Mouse (Mus musculus): ENCODE data around the gene Lrrc55. TPM values are rescaled to one million over a fixed set of nuclear protein-coding genes. Genes with fewer than 3 reads are reported as not detected.

Lrrc55 gene
- total RNA-seq, 2 experiments from 2014 or later = 0.59 to 1.8 TPM

DNA sequence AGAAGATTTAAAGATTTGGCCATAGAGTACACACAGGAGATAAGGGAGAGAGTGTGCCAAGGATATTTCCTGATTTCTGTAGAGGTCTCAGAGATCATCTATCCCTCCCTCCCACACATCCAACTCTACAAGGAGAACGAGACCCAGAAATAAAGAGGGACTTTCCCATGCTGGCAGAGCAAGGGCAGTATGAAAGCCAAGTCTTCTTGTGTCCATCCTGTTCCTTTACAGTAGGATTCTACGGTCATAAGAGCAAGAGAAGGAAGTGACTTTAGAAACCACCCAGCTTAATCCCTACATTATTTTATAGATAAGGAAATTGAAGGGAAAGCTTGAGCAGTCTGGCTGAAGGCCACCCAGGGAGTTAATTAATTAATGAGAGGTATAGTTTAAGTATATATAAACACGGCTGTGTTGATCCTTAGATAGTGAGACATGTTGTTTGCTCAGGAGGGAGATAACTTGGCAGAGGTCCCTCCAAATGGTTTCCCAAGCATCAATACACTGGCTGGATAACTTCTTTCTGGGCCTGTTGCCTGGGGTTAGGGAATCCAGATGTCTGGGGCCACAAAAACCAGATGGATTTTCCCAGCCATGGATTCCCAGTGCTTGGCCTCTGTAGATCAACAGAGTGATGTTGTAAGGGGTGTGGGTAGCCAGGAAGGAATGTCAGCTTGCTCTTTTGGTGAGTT is 24.8 kb downstream of the Lrrc55 start:
- DNase-seq = peak; percentile 78

GRCm38 (mm10) chr2:85168327-85168726 is 28.7 kb downstream of the Lrrc55 start:
- DNase-seq = no peak

DNA sequence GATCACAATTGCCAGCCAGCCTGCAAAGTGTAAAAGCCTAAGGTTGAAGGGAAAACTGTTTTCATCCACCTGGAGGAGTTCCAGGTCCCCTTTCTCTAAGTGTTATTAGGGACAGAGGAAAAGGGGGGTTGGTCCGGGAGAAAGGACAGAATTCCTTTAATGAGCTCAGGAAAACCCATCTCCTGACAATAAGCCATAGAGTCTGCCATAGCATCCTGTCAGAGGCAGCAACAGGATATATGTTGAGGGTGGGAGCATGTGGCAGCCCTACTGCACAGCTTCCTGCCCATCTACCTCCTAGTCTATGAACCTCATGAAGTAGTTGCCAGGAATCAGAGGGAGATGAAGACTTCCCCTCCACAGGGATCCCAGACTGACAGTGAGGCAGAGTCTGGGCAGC is 29.4 kb downstream of the Lrrc55 start:
- no peak for DNase-seq

DNA sequence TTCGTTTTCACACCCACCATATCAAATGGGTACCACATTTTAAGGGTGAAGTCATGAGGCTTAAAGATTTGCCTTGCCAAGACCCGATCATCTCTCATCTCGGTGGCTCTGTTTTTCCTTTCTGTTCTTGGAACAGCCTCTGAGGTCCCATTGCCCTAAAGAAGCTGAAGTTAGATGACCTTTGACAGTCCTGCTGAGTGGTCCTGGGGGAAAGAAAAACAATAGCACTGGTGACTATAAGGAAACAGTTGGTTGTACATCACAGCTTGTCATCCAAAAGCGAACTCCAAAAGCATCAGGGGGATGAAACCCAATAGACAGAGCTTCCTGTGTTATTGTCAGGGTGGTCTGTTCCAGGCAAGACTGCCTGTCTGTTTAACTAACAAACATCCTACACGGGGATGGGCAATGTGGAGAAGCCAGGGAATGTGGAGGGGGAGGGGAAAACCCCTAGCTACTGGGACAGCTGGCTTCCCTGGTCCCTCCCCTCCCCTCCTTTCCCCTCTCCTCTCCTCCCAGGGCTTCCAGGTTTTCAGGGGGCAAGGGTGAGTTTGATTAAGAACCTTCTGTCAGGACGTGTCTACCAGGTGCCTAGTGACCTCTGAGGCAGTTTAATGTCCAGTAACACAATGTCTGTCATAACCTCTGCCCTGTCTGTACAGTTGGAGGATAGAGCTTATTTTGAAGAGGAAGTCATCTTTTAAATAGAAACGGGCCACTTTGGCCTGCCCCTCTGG is 33.5 kb downstream of the Lrrc55 start:
- no peak for DNase-seq

DNA sequence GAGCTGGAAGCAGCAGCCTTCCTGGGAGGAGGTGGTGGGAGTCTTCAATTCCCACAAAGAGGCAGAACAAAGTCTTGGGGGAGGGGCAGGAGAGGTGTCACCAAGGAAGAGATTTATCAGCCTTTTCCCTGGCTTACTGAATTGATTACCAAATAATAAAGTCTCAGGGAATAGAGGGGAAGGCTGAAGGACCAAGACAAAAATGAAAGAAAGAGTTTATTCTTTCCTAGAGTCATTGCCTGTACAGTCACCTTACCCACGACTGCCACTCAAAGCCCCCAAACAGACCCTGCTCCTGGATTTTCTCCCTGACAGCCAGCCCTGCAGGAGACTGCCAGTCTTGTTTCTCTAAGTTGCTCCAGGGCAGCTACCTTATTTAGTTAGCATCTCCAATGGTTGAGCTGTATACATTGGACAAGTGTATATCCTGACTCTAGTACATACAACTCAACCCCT is 35.3 kb downstream of the Lrrc55 start:
- no peak for DNase-seq

DNA sequence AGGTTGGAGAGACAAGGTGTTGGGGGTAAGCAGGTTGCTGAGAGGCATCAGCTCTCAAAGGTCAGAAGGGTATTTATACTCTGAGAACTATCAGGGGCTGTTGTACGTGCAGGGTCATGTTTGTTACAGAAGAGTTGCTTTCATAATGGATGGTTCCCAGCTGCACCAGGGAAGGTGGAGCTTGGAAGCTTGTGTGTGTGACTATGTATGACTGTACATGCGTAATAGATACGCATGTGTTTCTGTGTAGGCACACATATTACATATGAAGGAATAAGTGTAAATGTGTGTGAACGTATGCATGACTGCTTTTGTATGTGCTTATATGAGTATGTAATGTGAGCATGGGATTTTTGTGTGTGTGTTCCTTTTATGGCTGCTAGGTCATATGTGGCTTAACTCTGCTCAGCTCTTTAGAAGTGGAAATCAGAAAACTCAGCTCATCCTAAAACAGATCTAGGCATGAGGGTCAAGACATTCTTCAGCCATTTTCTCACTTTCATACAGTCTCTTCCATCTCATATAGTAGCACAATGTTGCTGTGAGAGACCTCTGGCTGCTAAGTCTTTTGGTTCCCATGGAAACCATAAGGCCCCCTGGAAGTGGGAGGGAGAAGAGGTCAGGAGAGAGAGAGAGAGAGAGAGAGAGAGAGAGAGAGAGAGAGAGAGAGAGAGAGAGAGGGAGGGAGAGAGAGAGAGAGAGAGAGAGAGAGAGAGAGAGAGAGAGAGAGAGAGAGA is 35.9 kb downstream of the Lrrc55 start:
- DNase-seq = no peak

DNA sequence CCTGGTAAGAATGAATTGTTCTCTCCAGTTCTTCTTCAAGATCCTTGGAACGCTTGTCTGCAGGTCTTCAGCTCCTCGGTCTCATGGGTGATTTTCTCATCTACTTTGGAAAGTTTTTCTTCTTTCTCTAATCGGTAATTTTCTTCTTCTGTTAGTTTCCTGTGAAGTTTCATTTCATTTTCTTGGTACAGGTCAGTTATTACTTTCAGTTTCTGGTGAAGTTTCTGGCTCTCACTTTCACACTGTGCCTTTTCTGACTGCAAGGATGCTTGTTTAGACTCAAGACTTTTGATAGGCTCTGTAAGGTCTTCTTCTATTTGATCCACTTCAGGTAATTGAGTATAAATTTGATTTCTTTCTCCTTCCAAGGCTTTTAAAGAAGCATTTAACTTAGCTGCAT is 39.6 kb downstream of the Lrrc55 start:
- DNase-seq = no peak

- no peak for DNase-seq
These were observed 40.9 kb downstream of the Lrrc55 start for GRCm38 (mm10) chr2:85156136-85156535.

- DNase-seq = no peak
These were observed 41.7 kb downstream of the Lrrc55 start for GRCm38 (mm10) chr2:85155334-85155733.

GRCm38 (mm10) chr2:85151233-85151632 is 45.8 kb downstream of the Lrrc55 start:
- DNase-seq = no peak

GRCm38 (mm10) chr2:85150373-85150772 is 46.6 kb downstream of the Lrrc55 start:
- DNase-seq = no peak

DNA sequence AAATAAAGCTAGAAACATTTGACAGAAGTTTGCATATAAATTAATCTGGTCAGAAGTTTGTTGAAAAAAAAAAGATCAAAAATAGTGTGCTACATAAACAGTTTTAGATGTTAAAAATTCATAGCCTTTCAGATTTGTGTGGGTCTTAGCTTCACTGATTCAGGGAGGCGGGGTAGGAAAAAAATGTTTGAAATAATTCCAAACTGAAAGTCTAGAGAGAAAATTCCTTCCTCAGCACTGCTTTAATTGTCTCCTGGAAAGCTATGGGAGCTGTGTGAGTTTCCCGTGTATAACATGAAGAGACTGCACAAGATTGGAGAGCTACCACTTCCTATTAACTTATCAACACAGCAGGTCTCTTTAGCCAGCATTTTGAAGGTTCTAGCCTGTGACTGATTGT is 49.5 kb downstream of the Lrrc55 start:
- no peak for DNase-seq

DNA sequence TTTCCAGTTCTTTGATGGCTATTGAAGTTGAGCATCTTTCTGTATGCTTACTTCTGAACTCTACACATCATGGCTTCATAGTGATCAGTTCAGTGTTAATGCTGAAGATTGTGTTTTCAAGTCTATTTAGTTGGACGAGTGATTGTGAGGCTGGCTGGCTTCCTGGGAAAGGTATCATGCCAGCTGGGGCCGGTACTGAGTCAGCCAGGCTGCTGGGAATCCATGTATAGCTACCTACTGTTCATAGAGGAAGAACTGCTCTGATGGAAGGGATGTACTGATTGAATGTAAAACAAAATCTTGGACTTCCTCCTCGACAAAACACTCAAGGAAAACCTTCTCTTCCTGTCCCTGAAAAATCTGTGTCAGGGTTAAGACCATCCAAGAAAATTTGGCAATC is 51.7 kb downstream of the Lrrc55 start:
- DNase-seq = no peak

GRCm38 (mm10) chr2:85144908-85145307 is 52.1 kb downstream of the Lrrc55 start:
- no peak for DNase-seq

- no peak for DNase-seq
These were observed 56.2 kb downstream of the Lrrc55 start for GRCm38 (mm10) chr2:85140833-85141232.

DNA sequence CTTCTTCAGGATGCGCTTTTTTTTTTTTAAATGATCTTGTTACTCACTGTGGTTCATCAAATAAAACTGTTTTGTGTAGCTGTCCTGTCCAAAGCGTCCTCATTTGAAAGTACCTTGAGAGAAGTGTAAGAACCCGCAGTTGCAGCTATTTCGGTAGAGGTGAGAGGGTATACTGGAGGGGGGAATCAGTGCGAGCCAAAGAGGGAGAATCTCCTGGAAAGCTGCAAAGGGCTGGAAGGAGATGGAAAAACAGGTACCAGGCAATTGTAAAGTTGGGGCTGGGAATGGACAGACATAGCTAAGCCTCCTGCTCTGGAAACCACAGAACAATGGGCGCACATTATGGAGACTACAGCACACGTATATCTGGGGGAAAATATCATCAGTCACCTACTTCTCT is 57.2 kb downstream of the Lrrc55 start:
- no peak for DNase-seq

- no peak for DNase-seq
These were observed 57.6 kb downstream of the Lrrc55 start for GRCm38 (mm10) chr2:85139393-85139792.

DNA sequence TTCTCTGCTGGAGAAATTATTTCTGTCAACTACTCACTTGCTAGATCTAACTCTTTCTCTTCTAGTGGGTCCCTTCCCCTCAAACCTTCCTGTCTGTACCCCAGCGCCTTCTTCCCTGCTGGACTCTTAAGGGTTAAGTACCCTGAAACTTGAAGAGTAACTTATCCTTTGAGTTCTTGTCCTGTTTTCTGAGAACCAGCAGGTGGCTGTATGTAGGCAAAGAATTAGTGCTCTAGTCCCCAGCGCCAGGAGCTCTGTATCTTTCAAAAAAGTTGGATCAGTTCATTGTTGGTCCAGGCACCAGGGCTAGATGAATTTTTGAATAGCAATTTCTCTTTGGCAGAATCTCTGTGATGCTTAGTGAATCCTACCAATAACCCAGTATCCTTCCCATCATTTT is 58.9 kb downstream of the Lrrc55 start:
- no peak for DNase-seq

DNA sequence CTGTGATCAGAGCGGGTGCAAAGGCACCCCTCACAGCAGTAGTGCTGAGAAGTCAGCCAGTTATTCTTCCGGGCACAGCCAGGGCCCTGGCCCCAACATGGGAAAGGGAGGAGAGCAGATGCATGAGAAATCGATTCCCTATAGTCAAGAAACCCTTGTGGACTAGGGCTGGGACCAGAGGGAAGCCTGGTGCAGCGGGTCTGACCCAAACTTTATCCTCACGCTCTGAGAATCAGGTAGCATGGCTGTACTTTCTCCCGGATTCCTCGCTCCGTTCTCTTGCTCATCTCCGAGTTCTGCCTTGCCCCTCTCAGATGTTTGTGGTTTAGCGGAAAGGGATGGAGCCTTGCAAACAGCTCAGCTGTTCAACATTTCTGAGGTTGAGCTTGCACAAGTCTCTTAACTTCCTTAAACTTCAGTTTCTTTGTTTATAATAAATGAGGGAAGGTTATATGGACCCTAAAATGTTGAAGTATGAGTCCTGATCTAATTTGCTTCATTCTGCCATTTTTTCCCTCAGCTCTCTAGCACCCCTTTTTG is 59.3 kb downstream of the Lrrc55 start:
- no peak for DNase-seq

GRCm38 (mm10) chr2:85136831-85137520 is 60.0 kb downstream of the Lrrc55 start:
- DNase-seq = no peak

GRCm38 (mm10) chr2:85136089-85136488 is 60.9 kb downstream of the Lrrc55 start, which contains the start of gene Aplnr:
Gene Aplnr (plus strand): TSS chr2:85136225.
- DNase-seq = peak; percentile 31

DNA sequence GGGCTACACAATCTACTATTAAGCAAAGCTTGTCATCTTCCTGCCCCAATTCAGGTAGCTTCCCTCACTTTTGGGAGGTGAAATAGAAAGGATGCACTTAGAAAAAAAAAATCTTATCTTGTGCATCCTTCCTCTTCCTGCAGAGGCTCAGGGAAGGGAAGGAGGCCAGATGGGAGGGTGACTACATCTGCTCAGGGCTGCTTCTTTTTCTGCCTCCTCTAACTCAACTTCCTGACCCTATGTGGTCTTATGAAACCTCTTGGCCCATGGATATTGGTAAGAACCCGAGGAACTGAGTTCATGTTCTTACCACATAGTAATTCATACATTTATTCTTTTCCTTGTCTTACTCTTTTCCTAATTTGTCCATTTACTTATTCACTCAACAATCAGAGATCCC is 61.9 kb downstream of the Lrrc55 start:
- DNase-seq = no peak
